Mouse (Mus musculus): Measurements from ENCODE around the gene Hdac4. TPM values are rescaled to one million over a fixed set of nuclear protein-coding genes. Genes with fewer than 3 reads are reported as not detected.
A peak's percentile ranks its signal among the peaks of the same experiment; 100 is the strongest.

Hdac4 gene
- polyA plus RNA-seq, 1 experiment from 2014 or later, result 22.0 TPM

GRCm38 (mm10) chr1:92005617-92005940 lies 189.9 kb downstream of the Hdac4 start:
- WGBS, result 85% methylated on average over 2 of the region's 2 CpGs
- no peak overlapping the region for H3K4me3 ChIP-seq (ENCODE audit: low read length)
- H3K4me2 ChIP-seq (replicated peaks; ENCODE audit: low read depth, low read length), result no peak overlapping the region
- ATAC-seq (ENCODE audit: low FRiP score, low TSS enrichment), result no peak
- H3K27me3 ChIP-seq (ENCODE audit: control insufficient read depth, insufficient read depth, low read length), result no peaks in the 10 kb centered on the region
- peaks cover 7% of the 10 kb centered on the region for H3K36me3 ChIP-seq (ENCODE audit: control insufficient read depth, insufficient read depth, low read length)
- peaks cover 7% of the 10 kb centered on the region for H3K4me1 ChIP-seq (ENCODE audit: control insufficient read depth, insufficient read depth, low read length)
- H3K9ac ChIP-seq (ENCODE audit: low read depth, low read length), result no peak overlapping the region
- no peak overlapping the region for H3K27ac ChIP-seq (ENCODE audit: low read depth, low read length)
- H3K9me3 ChIP-seq (ENCODE audit: control insufficient read depth, low read length), result no peaks in the 10 kb centered on the region

- Histone ChIP-seq H3K9me3 (ENCODE audit: control insufficient read depth, low read length) (no peaks in the 10 kb centered on the region), H3K4me1 (ENCODE audit: control insufficient read depth, insufficient read depth, low read length) (peaks cover 7% of the 10 kb centered on the region), H3K27ac (ENCODE audit: low read depth, low read length) (no peak overlapping the region), H3K4me3 (ENCODE audit: low read length) (no peak overlapping the region), H3K27me3 (ENCODE audit: control insufficient read depth, insufficient read depth, low read length) (no peaks in the 10 kb centered on the region), H3K9ac (ENCODE audit: low read depth, low read length) (no peak overlapping the region), H3K4me2 (replicated peaks; ENCODE audit: low read depth, low read length) (no peak overlapping the region), H3K36me3 (ENCODE audit: control insufficient read depth, insufficient read depth, low read length) (peaks cover 7% of the 10 kb centered on the region)
- ATAC-seq (ENCODE audit: low FRiP score, low TSS enrichment), result no peak
- 64% methylated on average over 8 of the region's 8 CpGs for WGBS
Observed at GRCm38 (mm10) chr1:92004906-92005616, 190.4 kb downstream of the Hdac4 start.

- ATAC-seq (ENCODE audit: low FRiP score, low TSS enrichment), result no peak
- no peak overlapping the region for H3K9ac ChIP-seq (ENCODE audit: low read depth, low read length)
- WGBS, result 83% methylated on average over 1 of the region's 1 CpGs
- no peak overlapping the region for H3K4me3 ChIP-seq (ENCODE audit: low read length)
- peaks cover 7% of the 10 kb centered on the region for H3K36me3 ChIP-seq (ENCODE audit: control insufficient read depth, insufficient read depth, low read length)
- peaks cover 7% of the 10 kb centered on the region for H3K4me1 ChIP-seq (ENCODE audit: control insufficient read depth, insufficient read depth, low read length)
- no peaks in the 10 kb centered on the region for H3K9me3 ChIP-seq (ENCODE audit: control insufficient read depth, low read length)
- no peak overlapping the region for H3K4me2 ChIP-seq (replicated peaks; ENCODE audit: low read depth, low read length)
- no peaks in the 10 kb centered on the region for H3K27me3 ChIP-seq (ENCODE audit: control insufficient read depth, insufficient read depth, low read length)
- no peak overlapping the region for H3K27ac ChIP-seq (ENCODE audit: low read depth, low read length)
Observed at GRCm38 (mm10) chr1:92004122-92004521, 191.4 kb downstream of the Hdac4 start.

- no peaks in the 10 kb centered on the region for H3K9me3 ChIP-seq (ENCODE audit: control insufficient read depth, low read length)
- no peak overlapping the region for H3K4me2 ChIP-seq (replicated peaks; ENCODE audit: low read depth, low read length)
- peaks cover 14% of the 10 kb centered on the region for H3K36me3 ChIP-seq (ENCODE audit: control insufficient read depth, insufficient read depth, low read length)
- 97% methylated on average over 2 of the region's 2 CpGs for WGBS
- no peak overlapping the region for H3K27ac ChIP-seq (ENCODE audit: low read depth, low read length)
- H3K4me3 ChIP-seq (ENCODE audit: low read length), result no peak overlapping the region
- H3K27me3 ChIP-seq (ENCODE audit: control insufficient read depth, insufficient read depth, low read length), result no peaks in the 10 kb centered on the region
- H3K9ac ChIP-seq (ENCODE audit: low read depth, low read length), result no peak overlapping the region
- peaks cover 7% of the 10 kb centered on the region for H3K4me1 ChIP-seq (ENCODE audit: control insufficient read depth, insufficient read depth, low read length)
- no peak for ATAC-seq (ENCODE audit: low FRiP score, low TSS enrichment)
Observed at GRCm38 (mm10) chr1:92000226-92000625, 195.3 kb downstream of the Hdac4 start.

- Histone ChIP-seq H3K9me3 (ENCODE audit: control insufficient read depth, low read length) (no peaks in the 10 kb centered on the region), H3K27ac (ENCODE audit: low read depth, low read length) (no peak overlapping the region), H3K4me2 (replicated peaks; ENCODE audit: low read depth, low read length) (no peak overlapping the region), H3K9ac (ENCODE audit: low read depth, low read length) (no peak overlapping the region), H3K36me3 (ENCODE audit: control insufficient read depth, insufficient read depth, low read length) (peaks cover 33% of the 10 kb centered on the region), H3K27me3 (ENCODE audit: control insufficient read depth, insufficient read depth, low read length) (no peaks in the 10 kb centered on the region), H3K4me3 (ENCODE audit: low read length) (no peak overlapping the region), H3K4me1 (ENCODE audit: control insufficient read depth, insufficient read depth, low read length) (no peaks in the 10 kb centered on the region)
- 59% methylated on average over 9 of the region's 9 CpGs for WGBS
- ATAC-seq (ENCODE audit: low FRiP score, low TSS enrichment), result peak; percentile 55; the same call in 1 of the 2 replicates
Observed at GRCm38 (mm10) chr1:91993658-91994165, 201.8 kb downstream of the Hdac4 start.

- Histone ChIP-seq H3K9ac (ENCODE audit: low read depth, low read length) (no peak overlapping the region), H3K27ac (ENCODE audit: low read depth, low read length) (no peak overlapping the region), H3K36me3 (ENCODE audit: control insufficient read depth, insufficient read depth, low read length) (peaks cover 38% of the 10 kb centered on the region), H3K4me1 (ENCODE audit: control insufficient read depth, insufficient read depth, low read length) (no peaks in the 10 kb centered on the region), H3K27me3 (ENCODE audit: control insufficient read depth, insufficient read depth, low read length) (no peaks in the 10 kb centered on the region), H3K9me3 (ENCODE audit: control insufficient read depth, low read length) (no peaks in the 10 kb centered on the region), H3K4me3 (ENCODE audit: low read length) (no peak overlapping the region), H3K4me2 (replicated peaks; ENCODE audit: low read depth, low read length) (no peak overlapping the region)
- ATAC-seq (ENCODE audit: low FRiP score, low TSS enrichment), result no peak
- 92% methylated on average over 3 of the region's 3 CpGs for WGBS
Observed at GRCm38 (mm10) chr1:91992652-91993051, 202.8 kb downstream of the Hdac4 start.

GRCm38 (mm10) chr1:91991597-91991996 lies 203.9 kb downstream of the Hdac4 start:
- no peak overlapping the region for H3K27ac ChIP-seq (ENCODE audit: low read depth, low read length)
- no peaks in the 10 kb centered on the region for H3K9me3 ChIP-seq (ENCODE audit: control insufficient read depth, low read length)
- no peak for ATAC-seq (ENCODE audit: low FRiP score, low TSS enrichment)
- H3K4me2 ChIP-seq (replicated peaks; ENCODE audit: low read depth, low read length), result no peak overlapping the region
- H3K4me1 ChIP-seq (ENCODE audit: control insufficient read depth, insufficient read depth, low read length), result no peaks in the 10 kb centered on the region
- no peak overlapping the region for H3K9ac ChIP-seq (ENCODE audit: low read depth, low read length)
- peaks cover 48% of the 10 kb centered on the region for H3K36me3 ChIP-seq (ENCODE audit: control insufficient read depth, insufficient read depth, low read length)
- no peak overlapping the region for H3K4me3 ChIP-seq (ENCODE audit: low read length)
- no peaks in the 10 kb centered on the region for H3K27me3 ChIP-seq (ENCODE audit: control insufficient read depth, insufficient read depth, low read length)

GRCm38 (mm10) chr1:91990852-91991251 lies 204.6 kb downstream of the Hdac4 start:
- no peaks in the 10 kb centered on the region for H3K27me3 ChIP-seq (ENCODE audit: control insufficient read depth, insufficient read depth, low read length)
- no peak overlapping the region for H3K9ac ChIP-seq (ENCODE audit: low read depth, low read length)
- no peak overlapping the region for H3K27ac ChIP-seq (ENCODE audit: low read depth, low read length)
- H3K4me1 ChIP-seq (ENCODE audit: control insufficient read depth, insufficient read depth, low read length), result no peaks in the 10 kb centered on the region
- H3K9me3 ChIP-seq (ENCODE audit: control insufficient read depth, low read length), result no peaks in the 10 kb centered on the region
- no peak overlapping the region for H3K4me2 ChIP-seq (replicated peaks; ENCODE audit: low read depth, low read length)
- H3K36me3 ChIP-seq (ENCODE audit: control insufficient read depth, insufficient read depth, low read length), result peaks cover 54% of the 10 kb centered on the region
- no peak overlapping the region for H3K4me3 ChIP-seq (ENCODE audit: low read length)
- WGBS, result 54% methylated on average over 5 of the region's 5 CpGs
- ATAC-seq (ENCODE audit: low FRiP score, low TSS enrichment), result no peak

GRCm38 (mm10) chr1:91988866-91989265 lies 206.6 kb downstream of the Hdac4 start:
- Histone ChIP-seq H3K4me3 (ENCODE audit: low read length) (no peak overlapping the region), H3K4me1 (ENCODE audit: control insufficient read depth, insufficient read depth, low read length) (no peaks in the 10 kb centered on the region), H3K27ac (ENCODE audit: low read depth, low read length) (no peak overlapping the region), H3K4me2 (replicated peaks; ENCODE audit: low read depth, low read length) (no peak overlapping the region), H3K9me3 (ENCODE audit: control insufficient read depth, low read length) (no peaks in the 10 kb centered on the region), H3K27me3 (ENCODE audit: control insufficient read depth, insufficient read depth, low read length) (no peaks in the 10 kb centered on the region), H3K36me3 (ENCODE audit: control insufficient read depth, insufficient read depth, low read length) (peaks cover 59% of the 10 kb centered on the region), H3K9ac (ENCODE audit: low read depth, low read length) (no peak overlapping the region)
- 93% methylated on average over 1 of the region's 1 CpGs for WGBS
- ATAC-seq (ENCODE audit: low FRiP score, low TSS enrichment), result no peak
